Mouse (Mus musculus): ENCODE results near the gene Yod1. TPM values are rescaled to one million over a fixed set of nuclear protein-coding genes. Genes with fewer than 3 reads are reported as not detected.

The Yod1 gene
- total and polyA plus RNA-seq, 3 experiments, result 6.1 to 8.6 TPM; not detected in 1

GRCm38 (mm10) chr1:130738551-130739106 is 21.5 kb downstream of the Yod1 start:
- TF ChIP-seq RAD21 (IDR thresholded peaks at IDR 0.05; ENCODE audit: low read depth, low read length), result no peak
- no peak overlapping the region for H3K9ac ChIP-seq (ENCODE audit: control insufficient read depth, low read depth, low read length, poor library complexity, severe bottlenecking)
- no peaks in the 10 kb centered on the region for H3K9me3 ChIP-seq (replicated peaks; ENCODE audit: insufficient read depth, low read length)
- no peak overlapping the region for H3K4me3 ChIP-seq (ENCODE audit: control insufficient read depth in 1 of 2, insufficient read depth in 1 of 2, low read depth in 2 of 2, low read length in 2 of 2)
- H3K27ac ChIP-seq (ENCODE audit: control insufficient read depth, low read depth, low read length), result no peak overlapping the region
- DNase-seq (ENCODE audit: low read depth, low spot score), result no peak
- H3K27me3 ChIP-seq (ENCODE audit: control insufficient read depth in 1 of 2, insufficient read depth in 2 of 2, low read length in 2 of 2), result no peaks in the 10 kb centered on the region
- H3K79me2 ChIP-seq (ENCODE audit: control insufficient read depth, insufficient read depth, low read length, poor library complexity), result peaks cover 4% of the 10 kb centered on the region
- H3K4me1 ChIP-seq (ENCODE audit: control insufficient read depth in 1 of 2, insufficient read depth in 2 of 2, low read length in 2 of 2), result peaks cover 22 to 45% of the 10 kb centered on the region in 2 experiments
- H3K36me3 ChIP-seq (ENCODE audit: control insufficient read depth in 1 of 2, insufficient read depth in 2 of 2, low read length in 2 of 2), result peaks cover 0 to 40% of the 10 kb centered on the region in 2 experiments; a peak in 2 of 4 replicates

GRCm38 (mm10) chr1:130739636-130740035 is 22.5 kb downstream of the Yod1 start:
- Histone ChIP-seq H3K9ac (ENCODE audit: control insufficient read depth, low read depth, low read length, poor library complexity, severe bottlenecking) (peak overlapping the region; percentile 69; the same call in 1 of the 2 replicates), H3K4me1 (ENCODE audit: control insufficient read depth in 1 of 2, insufficient read depth in 2 of 2, low read length in 2 of 2) (peaks cover 27 to 51% of the 10 kb centered on the region in 2 experiments), H3K27ac (ENCODE audit: control insufficient read depth, low read depth, low read length) (peak overlapping the region; percentile 96; the same call in 1 of the 2 replicates), H3K79me2 (ENCODE audit: control insufficient read depth, insufficient read depth, low read length, poor library complexity) (peaks cover 4% of the 10 kb centered on the region), H3K36me3 (ENCODE audit: control insufficient read depth in 1 of 2, insufficient read depth in 2 of 2, low read length in 2 of 2) (peaks cover 0 to 42% of the 10 kb centered on the region in 2 experiments; a peak in 2 of 4 replicates), H3K9me3 (replicated peaks; ENCODE audit: insufficient read depth, low read length) (no peaks in the 10 kb centered on the region), H3K27me3 (ENCODE audit: control insufficient read depth in 1 of 2, insufficient read depth in 2 of 2, low read length in 2 of 2) (no peaks in the 10 kb centered on the region), H3K4me3 (ENCODE audit: control insufficient read depth in 1 of 2, insufficient read depth in 1 of 2, low read depth in 2 of 2, low read length in 2 of 2) (peak overlapping the region in 1 of 2 experiments; percentile 71; a peak in 1 of 4 replicates)
- no peak for DNase-seq (ENCODE audit: low read depth, low spot score)
- TF ChIP-seq SMC3 (IDR thresholded peaks at IDR 0.05; ENCODE audit: low read depth, low read length) (no peak), TCF12 (IDR thresholded peaks at IDR 0.05; ENCODE audit: low read depth, low read length) (no peak), ZMIZ1 (IDR thresholded peaks at IDR 0.05; ENCODE audit: low read depth, low read length) (no peak), TBP (IDR thresholded peaks at IDR 0.05; ENCODE audit: low read depth, low read length) (no peak), MEF2A (IDR thresholded peaks at IDR 0.05; ENCODE audit: extremely low read depth, insufficient replicate concordance, low read depth, low read length, poor library complexity, severe bottlenecking) (no peak), MYC (IDR thresholded peaks at IDR 0.05; ENCODE audit: low read depth, low read length) (no peak), POLR2AphosphoS5 (IDR thresholded peaks at IDR 0.05; ENCODE audit: borderline replicate concordance, low read depth, low read length) (no peak), UBTF (IDR thresholded peaks at IDR 0.05; ENCODE audit: borderline replicate concordance, insufficient read depth, low read depth, low read length) (no peak), CHD1 (IDR thresholded peaks at IDR 0.05; ENCODE audit: low read depth, low read length) (no peak), ELF1 (IDR thresholded peaks at IDR 0.05; ENCODE audit: low read depth, low read length) (no peak), RAD21 (IDR thresholded peaks at IDR 0.05; ENCODE audit: low read depth, low read length) (no peak), EP300 (IDR thresholded peaks at IDR 0.05; ENCODE audit: low read depth in 1 of 2, low read length in 2 of 2) (no peak), TAL1 (IDR thresholded peaks at IDR 0.05; ENCODE audit: low read length) (no peak), BHLHE40 (IDR thresholded peaks at IDR 0.05; ENCODE audit: borderline replicate concordance, low read depth, low read length) (no peak), MXI1 (IDR thresholded peaks at IDR 0.05; ENCODE audit: low read depth, low read length) (no peak)

All from MEL (cell line).